In the genomic region with DNA sequence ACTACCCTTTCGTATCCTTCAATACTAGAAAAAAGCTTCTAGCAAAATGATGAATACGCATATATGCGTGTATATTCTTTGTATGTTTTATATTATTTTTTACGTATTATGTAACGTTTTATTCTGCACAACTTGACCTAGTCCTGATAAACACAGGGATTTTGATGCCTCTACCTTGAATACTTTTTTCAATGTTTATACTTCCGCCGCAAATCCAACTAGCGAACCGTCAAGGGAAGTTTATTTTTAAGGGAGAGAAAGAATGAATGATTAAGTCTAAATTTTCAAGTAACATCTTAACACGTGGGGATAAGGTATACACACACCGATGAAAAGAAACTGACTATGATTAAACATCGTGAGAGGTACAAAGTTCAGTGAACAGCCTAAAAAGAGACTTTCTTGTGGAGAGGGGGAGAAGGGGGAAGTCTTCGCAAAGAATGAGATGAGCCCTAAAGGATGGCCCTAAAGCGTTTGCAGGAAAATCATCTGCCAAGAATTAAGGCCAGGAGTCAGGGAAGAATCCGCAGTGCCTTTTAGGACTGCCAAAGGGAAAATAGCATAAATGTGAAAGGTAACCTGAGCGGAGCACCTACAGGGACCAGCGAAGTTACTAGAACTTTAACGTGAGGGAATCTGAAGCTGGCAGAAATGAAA, we compare ENCODE assay signal across 8 mouse cellular contexts. TPM values are rescaled to one million over a fixed set of nuclear protein-coding genes. Genes with fewer than 3 reads are reported as not detected.
DNase-seq lines count a peak whose midpoint lies in the region; ATAC-seq and TF ChIP-seq lines count a peak whose summit lies in the region.

No protein-coding gene starts in this region.

- no peaks in the 10 kb centered on the region for H3K27me3 ChIP-seq in heart, adult 2 months (ENCODE audit: control insufficient read depth, insufficient read depth, low read length)
- H3K27me3 ChIP-seq in CH12.LX (replicated peaks), result no peaks in the 10 kb centered on the region
- no peaks in the 10 kb centered on the region for H3K27me3 ChIP-seq in forebrain, embryonic 15.5 days
- peaks cover 13% of the 10 kb centered on the region for H3K27me3 ChIP-seq in liver, embryonic 14.5 days (ENCODE audit: control insufficient read depth, insufficient read depth, low read length)

- peaks cover 1% of the 10 kb centered on the region; the same call in 1 of the 2 replicates for H3K4me1 ChIP-seq in heart, adult 2 months (ENCODE audit: control insufficient read depth, insufficient read depth, low read length)
- peaks cover 4 to 54% of the 10 kb centered on the region in 2 experiments for H3K4me1 ChIP-seq in CH12.LX (ENCODE audit: control insufficient read depth in 1 of 2, insufficient read depth in 2 of 2)
- peaks cover 20% of the 10 kb centered on the region for H3K4me1 ChIP-seq in forebrain, embryonic 15.5 days
- H3K4me1 ChIP-seq in liver, embryonic 14.5 days (replicated peaks; ENCODE audit: control insufficient read depth in 2 of 2, insufficient read depth in 2 of 2, low read length in 1 of 2), result peaks cover 0 to 4% of the 10 kb centered on the region in 2 experiments; a peak in 2 of 4 replicates

- dilution Hi-C loops in CH12.LX (cut with MboI; ENCODE audit: extremely low pct_ligation_motif_present, extremely low pct_unique_long_range_greater_than_20kb, low sequenced_read_pairs), result no loop called here

- H3K27ac ChIP-seq in heart, adult 2 months, result peak overlapping the region; percentile 95
- H3K27ac ChIP-seq in CH12.LX (ENCODE audit: insufficient read depth, low read depth), result peak overlapping the region; percentile 61
- H3K27ac ChIP-seq in forebrain, embryonic 15.5 days (replicated peaks), result no peak overlapping the region
- no peak overlapping the region for H3K27ac ChIP-seq in liver, embryonic 14.5 days

- H3K79me2 ChIP-seq in heart, adult 2 months (replicated peaks; ENCODE audit: control insufficient read depth, insufficient read depth, low read length), result no peaks in the 10 kb centered on the region; the same call in 1 of the 2 replicates
- H3K79me2 ChIP-seq in CH12.LX (replicated peaks; ENCODE audit: control insufficient read depth, extremely low read depth, insufficient read depth, poor library complexity, severe bottlenecking), result peaks cover 76% of the 10 kb centered on the region

- H3K9ac ChIP-seq in heart, adult 2 months (ENCODE audit: low read depth, low read length), result no peak overlapping the region
- peak overlapping the region; percentile 74 for H3K9ac ChIP-seq in CH12.LX (ENCODE audit: insufficient read depth, low read depth)
- H3K9ac ChIP-seq in forebrain, embryonic 15.5 days (replicated peaks), result no peak overlapping the region
- no peak overlapping the region for H3K9ac ChIP-seq in liver, embryonic 14.5 days (replicated peaks)

- WGBS in heart, adult 2 months, result 64% methylated on average over 18 of the region's 18 CpGs
- 47% methylated on average over 18 of the region's 18 CpGs for WGBS in forebrain, embryonic 15.5 days
- 47% methylated on average over 18 of the region's 18 CpGs for WGBS in liver, embryonic 14.5 days (ENCODE audit: insufficient replicate concordance)

- no peak for TF ChIP-seq RAD21 in CH12.LX (IDR thresholded peaks at IDR 0.05; ENCODE audit: low read depth, low read length)

- H3K4me3 ChIP-seq in heart, adult 2 months, result peak overlapping the region; percentile 77
- H3K4me3 ChIP-seq in CH12.LX (replicated peaks in 1 of 3; ENCODE audit: low read depth in 2 of 3, low read length in 2 of 3, poor library complexity in 1 of 3), result peak overlapping the region; percentile 18 to 92 (median 60)
- peak overlapping the region; percentile 67 for H3K4me3 ChIP-seq in forebrain, embryonic 15.5 days
- H3K4me3 ChIP-seq in liver, embryonic 14.5 days (ENCODE audit: insufficient read depth in 1 of 2, low read depth in 2 of 2, low read length in 2 of 2), result peak overlapping the region; percentile 68 to 74; a peak in 2 of 4 replicates

- H3K36me3 ChIP-seq in heart, adult 2 months (ENCODE audit: control insufficient read depth, insufficient read depth, low read length), result peaks cover 5% of the 10 kb centered on the region
- H3K36me3 ChIP-seq in CH12.LX (replicated peaks in 1 of 2; ENCODE audit: control insufficient read depth in 1 of 2, insufficient read depth in 1 of 2, low read length in 1 of 2), result peaks cover 8 to 43% of the 10 kb centered on the region in 2 experiments
- H3K36me3 ChIP-seq in forebrain, embryonic 15.5 days, result no peaks in the 10 kb centered on the region; the same call in 1 of the 2 replicates
- peaks cover 3% of the 10 kb centered on the region for H3K36me3 ChIP-seq in liver, embryonic 14.5 days (replicated peaks; ENCODE audit: control insufficient read depth, insufficient read depth, low read depth)

- TF ChIP-seq CTCF in heart, adult 2 months (IDR thresholded peaks at IDR 0.05), result no peak
- no peak for TF ChIP-seq CTCF in CH12.LX (conservative IDR thresholded peaks at IDR 0.05 in 1 of 2, IDR thresholded peaks at IDR 0.05 in 1 of 2; ENCODE audit: low read depth in 2 of 2, low read length in 2 of 2)
- TF ChIP-seq CTCF in liver, embryonic 14.5 days (IDR thresholded peaks at IDR 0.05; ENCODE audit: low read depth), result no peak

- intact Hi-C loops in heart, adult 2 months (cut with DNase I), result no loop called here

- no peak for ATAC-seq in forebrain, embryonic 15.5 days (replicated peaks)
- no peak for ATAC-seq in liver, embryonic 14.5 days (ENCODE audit: insufficient read depth)
- ATAC-seq in monocyte, adult 5-6 weeks (replicated peaks; ENCODE audit: insufficient number of reproducible peaks, low FRiP score, low TSS enrichment, poor library complexity, severe bottlenecking), result no peak

- in situ Hi-C loops in CH12.LX (cut with MboI; ENCODE audit: low pct_ligation_motif_present, low pct_unique_long_range_greater_than_20kb, low sequenced_read_pairs), result no loop called here

- no peaks in the 10 kb centered on the region for H3K9me3 ChIP-seq in CH12.LX (replicated peaks; ENCODE audit: low read length)
- H3K9me3 ChIP-seq in forebrain, embryonic 15.5 days, result no peaks in the 10 kb centered on the region
- no peaks in the 10 kb centered on the region for H3K9me3 ChIP-seq in liver, embryonic 14.5 days (ENCODE audit: control insufficient read depth, low read length)

- TF ChIP-seq EP300 in heart, adult 2 months (IDR thresholded peaks at IDR 0.05; ENCODE audit: insufficient read depth, low read depth, low read length), result no peak
- TF ChIP-seq EP300 in CH12.LX (IDR thresholded peaks at IDR 0.05; ENCODE audit: low read length), result no peak
- no peak for TF ChIP-seq EP300 in liver, embryonic 14.5 days (IDR thresholded peaks at IDR 0.05; ENCODE audit: low read depth)

- TF ChIP-seq POLR2A in heart, adult 2 months (IDR thresholded peaks at IDR 0.05; ENCODE audit: insufficient read depth, low read depth, low read length), result no peak
- no peak for TF ChIP-seq POLR2A in CH12.LX (IDR thresholded peaks at IDR 0.05; ENCODE audit: low read depth, low read length)

- peak overlapping the region; percentile 99 for H3K4me2 ChIP-seq in CH12.LX (ENCODE audit: insufficient read depth, low read depth, poor library complexity, severe bottlenecking)
- peak overlapping the region; percentile 93 for H3K4me2 ChIP-seq in forebrain, embryonic 15.5 days (replicated peaks)
- peak overlapping the region; percentile 91 for H3K4me2 ChIP-seq in liver, embryonic 14.5 days (ENCODE audit: low read depth)

- DNase-seq in heart, adult 2 months, result no peak
- DNase-seq in heart, adult 18-20 months, result no peak
- no peak for DNase-seq in CH12.LX (ENCODE audit: extremely low read depth)
- DNase-seq in liver, embryonic 14.5 days (ENCODE audit: low read depth in 3 of 3, low spot score in 3 of 3), result no peak
- no peak for DNase-seq in ovary, postnatal 10 days (ENCODE audit: low spot score)
- no peak for DNase-seq in spleen, postnatal 14 days (ENCODE audit: low spot score in 2 of 2)

TF ChIP-seq in CH12.LX, 34 proteins besides CTCF, POLR2A, EP300 and RAD21:
- no peak for TF ChIP-seq POLR2AphosphoS2 (IDR thresholded peaks at IDR 0.05; ENCODE audit: low read depth, low read length)
- TF ChIP-seq MAZ (IDR thresholded peaks at IDR 0.05; ENCODE audit: low read depth, low read length), result peak; percentile 56
- no peak; the same call in 1 of the 2 replicates for TF ChIP-seq SMC3 (IDR thresholded peaks at IDR 0.05; ENCODE audit: low read depth, low read length)
- no peak for TF ChIP-seq GABPA (IDR thresholded peaks at IDR 0.05; ENCODE audit: insufficient replicate concordance, low read depth, low read length)
- TF ChIP-seq MYC (IDR thresholded peaks at IDR 0.05; ENCODE audit: low read depth, low read length), result peak; percentile 2
- 0 out of 2 replicates have a peak, but pooled peaks have one; percentile 8 for TF ChIP-seq NELFE (IDR thresholded peaks at IDR 0.05; ENCODE audit: low read depth, low read length)
- TF ChIP-seq MAFK (IDR thresholded peaks at IDR 0.05; ENCODE audit: insufficient replicate concordance, low read length), result peak; percentile 22; the same call in 1 of the 2 replicates
- TF ChIP-seq IRF4 (IDR thresholded peaks at IDR 0.05; ENCODE audit: low read depth, low read length), result no peak
- no peak for TF ChIP-seq RCOR1 (conservative IDR thresholded peaks at IDR 0.05; ENCODE audit: low read depth, low read length)
- peak; percentile 89 for TF ChIP-seq CHD1 (IDR thresholded peaks at IDR 0.05; ENCODE audit: low read depth, low read length)
- TF ChIP-seq KAT2A (IDR thresholded peaks at IDR 0.05; ENCODE audit: insufficient replicate concordance, low read length), result 0 out of 2 replicates have a peak, but pooled peaks have one; percentile 20

RNA-seq across cellular contexts. Expression of a gene that starts 15.8 kb away (rescaled TPM):
- 1 to 10 TPM; 2.1 to 2.3 TPM for total RNA-seq in heart, adult 2 months (2021)
- 2.8 and 3.4 TPM in 2 replicates for polyA plus RNA-seq in heart, adult 2 months (2012; rRNA removed)
- 1 to 10 TPM; 1.8 to 2.3 TPM for total RNA-seq in heart, adult 18-20 months (2021)
- total RNA-seq in CH12.LX (2012; rRNA removed) (13.9 and 17.1 TPM in 2 replicates), CH12.LX (2014; rRNA removed) (19.7 and 23.7 TPM in 2 replicates)
- polyA plus RNA-seq in CH12.LX (2012; ENCODE audit: insufficient read length, low read depth), result 11.4 and 13.7 TPM in 2 replicates
- 1.2 and 1.4 TPM in 2 replicates for polyA plus RNA-seq in forebrain, embryonic 15.5 days (2015; fragmentation: Nextera tagmentation; extraction: Ambion mirVana)
- polyA plus RNA-seq in liver, embryonic 14.5 days (2012; rRNA removed), result 2.1 and 2.4 TPM in 2 replicates
- polyA plus RNA-seq in liver, embryonic 14.5 days (2014; fragmentation: Nextera tagmentation; extraction: Ambion mirVana), result 1.7 and 1.9 TPM in 2 replicates
- total RNA-seq in monocyte, adult 5-6 weeks (2017), result 280 to 361 TPM (median 306 TPM) in 3 replicates

Comparison
In these comparisons a context has a peak if more than half of its experiments do, and no peak if none do; other contexts are left out.
1. H3K27ac ChIP-seq: peak in heart, adult 2 months (single experiment) and CH12.LX (single experiment); none in forebrain, embryonic 15.5 days (single experiment) and liver, embryonic 14.5 days (single experiment).
2. RNA of a gene that starts 15.8 kb away (total RNA-seq): 280 to 361 TPM in monocyte, adult 5-6 weeks; 13.9 to 23.7 TPM in CH12.LX, 2.1 to 2.3 TPM in heart, adult 2 months and 1.8 to 2.3 TPM in heart, adult 18-20 months; every median in the first group is over 10 times any median in the second.
3. Peak in every context shown above with its lines, with median percentiles within 50 percentile points of each other: H3K4me3 ChIP-seq and H3K4me2 ChIP-seq.